Mouse (Mus musculus) ovary, postnatal 10 days (tissue): Measurements from ENCODE around the gene Sbp.
A peak's percentile ranks its signal among the peaks of the same experiment; 100 is the strongest.
"Not testable (repeated sequence)": the region's sequence is repeated elsewhere in the genome, so short reads cannot be mapped to it uniquely, and the experiment has no call there.

Experiments
- DNase-seq: peaks from one replicate; pipeline ENCODE4 v3.0.0; 2022; ENCODE audit warnings: low spot score

Sbp gene

GRCm38 (mm10) chr17:23941372-23941771, at the start of gene Sbp:
TSS of gene Sbp (plus strand) at chr17:23941672.
- DNase-seq, result no peak

GRCm38 (mm10) chr17:23917158-23917557, 24.3 kb upstream of the Sbp start, which contains the start of gene Dcpp3:
TSS of gene Dcpp3 (plus strand) at chr17:23917458.
- DNase-seq, result not testable (repeated sequence)

DNA sequence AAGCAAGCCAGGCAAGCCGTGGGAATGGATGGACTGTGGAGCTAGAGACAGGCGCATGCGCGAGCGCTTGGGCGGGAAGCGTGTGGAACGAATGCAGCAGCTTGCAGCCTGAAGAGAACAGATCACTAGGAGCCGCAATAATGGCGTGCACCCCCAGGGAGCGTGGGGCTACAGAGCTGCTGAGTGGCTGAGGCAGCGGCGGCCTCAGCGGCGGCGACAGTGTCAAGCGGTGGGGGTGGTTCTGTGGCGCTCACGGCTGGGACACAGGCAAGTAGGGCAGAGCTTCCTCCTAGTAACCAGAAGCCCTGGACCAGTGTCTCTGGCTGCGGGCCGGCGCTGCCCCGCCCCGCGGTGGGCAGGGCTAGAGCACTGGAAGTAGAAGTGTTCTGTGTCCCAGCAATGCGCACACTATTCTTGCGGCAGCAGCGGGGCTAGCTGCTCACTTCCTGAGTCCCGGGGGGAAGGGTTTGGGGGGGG, 16.9 kb upstream of the Sbp start:
- DNase-seq, result peak; percentile 75

DNA sequence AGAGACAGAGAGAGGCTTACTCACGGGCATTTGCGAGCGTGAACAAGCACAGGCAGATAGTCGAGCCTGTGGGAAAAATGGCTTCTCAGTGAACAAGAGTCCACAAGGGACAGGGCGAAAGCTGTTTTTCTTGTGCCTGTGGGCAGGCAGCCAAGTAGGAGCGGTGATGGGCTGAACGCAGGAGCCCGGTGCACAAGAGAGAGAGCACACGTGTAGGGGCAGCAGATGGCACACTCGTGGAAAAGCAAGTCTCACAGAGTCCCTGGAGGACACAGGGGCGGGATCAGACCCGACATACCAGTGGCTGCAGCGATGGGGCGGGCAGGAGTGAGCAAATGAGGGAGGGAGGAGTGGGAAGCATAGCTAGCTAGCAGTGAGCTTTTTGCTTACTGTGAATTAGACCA, 16.4 kb upstream of the Sbp start:
- peak; percentile 43 for DNase-seq

GRCm38 (mm10) chr17:23931157-23931556, 10.3 kb upstream of the Sbp start:
- DNase-seq, result no peak

DNA sequence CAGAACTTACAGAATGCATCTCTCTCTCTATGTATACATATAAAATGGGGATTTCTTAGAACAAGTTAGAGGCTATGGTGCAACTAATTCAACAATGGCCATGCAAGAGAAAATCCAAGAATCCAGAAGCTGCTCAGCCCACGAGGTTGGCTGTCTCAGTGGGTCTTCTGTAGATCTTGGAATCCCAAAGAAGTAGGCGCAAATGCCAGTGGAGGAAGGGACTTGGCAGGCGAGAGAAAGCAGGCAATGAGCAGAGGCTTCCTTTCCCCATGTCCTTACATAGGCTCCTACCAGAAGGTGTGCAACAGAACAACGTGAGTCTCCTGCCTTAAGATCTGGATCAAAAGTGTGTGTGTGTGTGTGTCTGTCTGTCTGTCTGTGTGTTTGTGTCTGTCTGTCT, 6.0 kb downstream of the Sbp start:
- DNase-seq, result not testable (repeated sequence)

GRCm38 (mm10) chr17:23949068-23949467, 7.6 kb downstream of the Sbp start:
- no peak for DNase-seq

DNA sequence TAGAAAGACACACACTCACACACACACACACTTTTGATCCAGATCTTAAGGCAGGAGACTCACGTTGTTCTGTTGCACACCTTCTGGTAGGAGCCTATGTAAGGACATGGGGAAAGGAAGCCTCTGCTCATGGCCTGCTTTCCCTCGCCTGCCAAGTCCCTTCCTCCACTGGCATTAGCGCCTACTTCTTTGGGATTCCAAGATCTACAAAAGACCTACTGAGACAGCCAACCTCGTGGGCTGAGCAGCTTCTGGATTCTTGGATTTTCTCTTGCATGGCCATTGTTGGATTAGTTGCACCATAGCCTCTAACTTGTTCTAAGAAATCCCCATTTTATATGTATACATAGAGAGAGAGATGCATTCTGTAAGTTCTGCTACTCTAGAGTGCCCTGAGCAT, 9.4 kb downstream of the Sbp start:
- DNase-seq, result not testable (repeated sequence)

GRCm38 (mm10) chr17:23955174-23955573, 13.7 kb downstream of the Sbp start, which contains the start of gene Sbpl:
TSS of gene Sbpl (minus strand) at chr17:23955274.
- DNase-seq, result no peak

GRCm38 (mm10) chr17:23960084-23960738, 18.7 kb downstream of the Sbp start:
- DNase-seq, result peak; percentile 49

DNA sequence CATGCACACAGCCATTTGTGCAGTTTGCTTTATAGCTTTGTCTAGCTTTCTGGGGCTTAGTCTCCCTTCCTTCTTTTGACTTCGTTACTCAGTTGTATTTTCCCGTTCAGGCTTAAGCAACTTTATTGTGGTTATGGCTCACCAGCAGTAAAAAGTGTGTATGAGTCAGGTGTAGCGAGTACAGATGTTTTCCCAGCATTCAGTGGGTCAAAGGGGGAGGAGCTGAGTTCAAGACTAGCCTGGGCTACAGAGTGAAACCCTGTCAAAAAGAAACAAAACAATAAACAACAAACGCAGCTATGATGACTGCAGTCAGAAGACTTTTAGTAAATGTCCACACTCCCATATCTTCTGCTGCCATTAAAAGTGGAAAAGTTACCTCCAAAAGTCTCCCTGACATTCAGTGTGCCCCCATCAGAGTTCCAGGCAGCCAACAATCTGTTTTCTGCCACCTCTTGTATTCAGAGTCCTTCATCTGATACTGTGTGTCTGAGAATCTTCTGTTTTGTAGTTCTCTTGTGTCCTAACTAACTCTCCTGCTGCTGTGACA, 20.2 kb downstream of the Sbp start:
- DNase-seq, result no peak

- DNase-seq, result no peak
Measured at GRCm38 (mm10) chr17:23965805-23966425, 24.4 kb downstream of the Sbp start.

- no peak for DNase-seq
Measured at GRCm38 (mm10) chr17:23966658-23967401, 25.4 kb downstream of the Sbp start.

- DNase-seq, result no peak
Measured at GRCm38 (mm10) chr17:23968780-23969179, 27.3 kb downstream of the Sbp start.

- peak; percentile 37 for DNase-seq
Measured at GRCm38 (mm10) chr17:23969231-23969630, 27.8 kb downstream of the Sbp start.

GRCm38 (mm10) chr17:23971315-23971714, 29.8 kb downstream of the Sbp start:
- no peak for DNase-seq

GRCm38 (mm10) chr17:23976665-23977064, 35.2 kb downstream of the Sbp start:
- DNase-seq, result no peak

DNA sequence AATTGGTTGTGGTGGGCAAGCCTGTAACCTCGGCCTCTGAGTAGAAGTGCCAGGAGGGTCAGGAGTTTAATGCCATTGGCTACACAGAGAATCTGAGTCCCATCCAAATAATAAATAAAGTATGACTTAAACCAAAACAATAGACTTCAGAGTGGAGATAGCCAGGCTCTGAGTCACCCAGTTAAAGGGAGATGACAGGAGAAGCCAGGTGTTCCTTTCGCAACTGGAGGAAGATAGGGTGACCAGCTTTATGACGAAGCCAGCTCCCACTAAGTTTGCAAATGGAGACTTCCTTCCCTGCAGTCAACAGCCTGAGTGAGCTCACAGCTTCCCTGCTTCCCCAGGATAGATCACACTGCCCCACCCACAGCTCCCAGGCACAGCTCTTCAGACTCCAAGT, 38.0 kb downstream of the Sbp start:
- DNase-seq, result no peak

- no peak for DNase-seq
Measured at GRCm38 (mm10) chr17:23980297-23980909, 38.9 kb downstream of the Sbp start, which contains the start of gene Prss30. TSS of gene Prss30 (minus strand) at chr17:23980566.

DNA sequence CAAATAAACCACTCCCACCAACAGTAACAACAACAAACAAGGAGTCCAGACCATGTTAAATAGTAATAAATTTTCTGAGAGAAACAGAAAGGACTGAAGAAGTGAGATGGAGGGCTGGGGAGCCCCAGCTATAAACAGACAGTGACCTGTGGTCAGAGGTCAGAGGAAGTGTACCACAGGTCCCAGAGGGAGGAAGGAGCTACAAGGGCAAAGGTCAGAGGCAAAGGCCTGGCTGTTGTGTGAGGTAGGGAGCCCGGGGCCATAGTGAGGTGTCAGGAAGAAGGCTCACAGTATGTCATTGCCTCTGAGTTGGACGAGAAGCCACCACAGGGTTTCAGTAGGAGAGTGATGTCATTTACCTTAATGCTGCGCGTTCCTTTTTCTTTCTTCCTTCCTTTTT, 41.4 kb downstream of the Sbp start:
- no peak for DNase-seq

DNA sequence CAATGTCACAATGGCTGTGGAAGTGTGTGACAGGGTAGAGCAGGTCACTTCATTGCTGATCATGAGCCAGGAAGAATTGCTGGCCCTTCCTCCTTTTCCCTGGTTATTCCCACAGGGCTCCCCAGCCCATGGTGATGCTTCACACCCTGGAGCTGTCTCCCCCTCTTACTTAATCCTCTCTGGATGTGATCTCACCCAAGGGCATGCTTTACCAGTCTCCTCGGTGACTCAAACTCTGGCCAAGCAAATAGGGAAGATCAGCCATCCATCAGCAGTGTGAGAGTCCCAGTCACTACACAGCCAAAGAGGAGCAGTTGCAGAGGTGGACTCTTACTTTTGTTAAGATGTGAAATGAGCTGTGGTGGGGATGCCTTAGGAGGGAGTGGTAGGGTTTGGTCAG, 43.5 kb downstream of the Sbp start:
- no peak for DNase-seq

DNA sequence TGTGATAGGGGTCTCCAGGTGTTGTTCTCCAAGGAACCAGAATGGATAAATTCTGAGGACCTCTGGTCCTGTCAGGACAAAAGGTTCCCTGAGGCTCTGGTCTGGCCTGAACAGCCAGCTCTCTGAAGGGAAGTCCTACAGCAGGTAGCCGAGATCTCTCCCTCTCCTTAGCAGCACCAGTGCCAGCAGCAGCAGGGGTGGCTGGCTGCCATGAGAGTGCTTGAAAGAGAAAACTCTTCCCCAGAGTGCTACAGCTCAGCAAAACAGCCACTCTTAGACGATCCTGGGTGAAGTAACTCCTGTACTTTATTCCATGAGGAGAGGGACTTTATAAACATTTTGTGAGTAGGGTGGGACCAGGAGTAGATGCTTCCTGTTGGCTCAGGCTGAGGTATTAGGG, 48.3 kb downstream of the Sbp start:
- DNase-seq, result no peak
